Mouse (Mus musculus) erythroblast, embryonic 14.5 days (primary cell): ENCODE measurements around the gene Abcb8.

Experiments
- GATA1 ChIP-seq: IDR thresholded peaks from 2 replicates; pipeline ENCODE4 v1.6.1; 2012; ENCODE audit warnings: low read length, inconsistent platforms, mixed read lengths
- TAL1 ChIP-seq: IDR thresholded peaks from 3 replicates; pipeline ENCODE4 v1.6.1; 2012; ENCODE audit warnings: low read length, inconsistent platforms, mixed read lengths

DNA sequence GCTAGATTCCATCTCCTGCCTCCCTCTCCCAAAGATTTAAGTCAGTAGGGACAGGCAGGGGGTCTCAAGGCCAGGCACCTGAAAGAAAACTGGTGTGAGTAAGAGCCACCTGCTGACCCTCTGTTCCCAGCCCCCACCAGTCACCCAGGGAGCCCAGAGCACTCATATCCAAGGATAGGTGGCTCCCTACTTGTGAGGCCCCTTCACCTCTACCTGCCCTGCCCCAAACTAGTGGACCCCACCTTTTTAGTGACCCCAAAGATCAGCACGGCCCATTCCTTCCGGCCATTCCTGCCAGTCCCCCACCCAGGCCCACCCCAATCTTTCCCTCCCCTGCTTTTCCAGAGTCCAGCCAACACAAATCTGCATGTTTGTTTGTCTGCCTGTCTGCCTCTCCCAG, 30.0 kb upstream of the Abcb8 start:
- no peak for TF ChIP-seq GATA1
- TF ChIP-seq TAL1 = no peak
